Mouse (Mus musculus): ENCODE results near the gene Phkb.

Phkb gene

GRCm38 (mm10) chr8:86083346-86083745 is 242.6 kb downstream of the Phkb start:
- in situ Hi-C loops (cut with MboI; ENCODE audit: low sequenced_read_pairs), result no loop called here

GRCm38 (mm10) chr8:86086791-86087190 is 246.0 kb downstream of the Phkb start:
- in situ Hi-C loops (cut with MboI; ENCODE audit: low sequenced_read_pairs), result no loop called here

DNA sequence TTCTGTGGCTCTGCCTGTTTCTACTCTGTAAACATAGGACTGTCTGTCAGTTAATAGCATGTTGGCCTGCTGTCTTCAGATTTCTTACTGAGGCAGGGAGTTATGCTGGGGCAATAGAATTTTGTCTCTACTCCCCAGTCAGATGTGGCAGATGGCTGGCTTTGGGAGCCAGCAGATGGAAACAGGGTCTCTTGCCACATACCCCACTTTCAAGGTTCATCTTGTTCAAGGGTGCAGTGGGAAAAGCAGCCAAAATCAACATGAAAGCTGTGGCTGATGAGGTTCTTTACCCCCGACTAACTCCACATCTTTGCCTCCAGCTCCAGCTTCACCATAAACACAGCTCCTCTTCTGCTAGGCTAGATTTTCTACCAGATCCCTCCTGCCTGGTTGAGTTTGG is 246.7 kb downstream of the Phkb start:
- in situ Hi-C loops (cut with MboI; ENCODE audit: low sequenced_read_pairs), result no loop called here

DNA sequence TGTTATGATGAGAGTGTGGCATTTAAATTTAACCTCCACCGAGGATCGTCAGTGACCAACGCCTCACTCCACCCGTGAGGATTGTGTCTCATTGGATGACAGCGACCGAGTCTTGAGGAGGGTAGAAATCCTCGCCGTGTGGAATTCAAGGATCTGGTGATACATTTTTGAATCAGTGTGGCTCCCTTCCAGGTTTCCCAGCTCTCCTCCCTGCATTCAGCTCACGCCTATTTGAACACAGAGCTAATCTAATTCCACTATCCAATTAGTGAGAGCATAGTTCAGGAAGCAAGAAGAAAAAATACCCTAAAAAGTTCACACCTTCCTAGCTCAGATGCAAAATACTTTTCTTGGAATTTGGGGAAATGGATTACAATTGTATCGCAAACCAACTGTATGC is 249.9 kb downstream of the Phkb start:
- in situ Hi-C loops (cut with MboI; ENCODE audit: low sequenced_read_pairs), result no loop called here
